Mouse (Mus musculus) heart, postnatal 10 days (tissue): ENCODE measurements around the gene Spata48. TPM values are rescaled to one million over a fixed set of nuclear protein-coding genes. Genes with fewer than 3 reads are reported as not detected.
A peak's percentile ranks its signal among the peaks of the same experiment; 100 is the strongest.

Experiments
- DNase-seq, 2 experiments: peaks; one replicate each; pipeline ENCODE4 v3.0.0; 2021
- intact Hi-C: fragments of 180-260 bp; cut with DNase I; formaldehyde crosslinking; loops from one replicate; pipeline ENCODE4 v1.15.1; 2025
- total RNA-seq, 2 experiments: library from RNA; stranded (reverse); gene quantifications; 2 replicates each; pipeline ENCODE4 v1.2.3; 2021

Spata48 gene
- total RNA-seq, 2 experiments from 2014 or later = 1.6 to 1.8 TPM

DNA sequence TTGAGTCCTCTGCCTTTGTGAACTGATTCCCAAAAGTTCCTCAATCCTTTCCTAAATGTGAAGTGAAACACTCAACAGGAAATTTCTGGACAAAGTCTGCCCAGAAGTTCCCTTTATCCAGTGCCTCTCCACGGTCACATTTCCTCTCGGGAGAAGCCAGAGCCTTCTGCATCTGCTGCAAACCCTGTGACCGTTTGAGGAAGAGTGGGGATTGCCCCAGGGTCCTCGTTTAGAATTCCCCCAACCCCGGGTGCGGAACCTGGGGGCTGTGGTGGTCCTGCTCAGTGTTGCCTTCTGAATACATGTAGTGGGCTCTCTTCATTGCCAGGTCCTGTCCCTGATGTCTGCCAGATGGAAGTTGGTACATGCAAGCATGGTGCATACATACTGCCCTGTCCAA is 67.3 kb downstream of the Spata48 start:
- DNase-seq = no peak
- intact Hi-C loops = no loop called here

DNA sequence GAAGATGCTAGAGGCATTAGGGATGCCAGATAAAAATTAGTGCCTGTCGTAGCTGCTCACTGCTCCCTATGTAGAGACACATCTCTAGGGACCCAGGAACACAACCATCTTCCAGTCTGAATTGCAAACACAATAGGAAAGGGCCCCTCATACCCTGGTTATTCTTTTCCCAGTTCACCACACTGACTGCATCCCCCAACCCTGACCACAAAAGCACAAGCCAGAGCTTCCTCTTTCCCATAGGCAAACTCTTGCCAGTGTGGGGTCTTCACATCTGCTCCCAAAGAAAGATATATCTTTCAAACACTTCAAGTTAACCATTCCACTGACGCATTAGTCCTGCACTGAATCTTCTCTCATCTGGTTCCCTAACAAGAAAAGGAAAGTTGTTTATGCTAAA is 68.2 kb downstream of the Spata48 start:
- no peak for DNase-seq
- intact Hi-C loops = no loop called here

DNA sequence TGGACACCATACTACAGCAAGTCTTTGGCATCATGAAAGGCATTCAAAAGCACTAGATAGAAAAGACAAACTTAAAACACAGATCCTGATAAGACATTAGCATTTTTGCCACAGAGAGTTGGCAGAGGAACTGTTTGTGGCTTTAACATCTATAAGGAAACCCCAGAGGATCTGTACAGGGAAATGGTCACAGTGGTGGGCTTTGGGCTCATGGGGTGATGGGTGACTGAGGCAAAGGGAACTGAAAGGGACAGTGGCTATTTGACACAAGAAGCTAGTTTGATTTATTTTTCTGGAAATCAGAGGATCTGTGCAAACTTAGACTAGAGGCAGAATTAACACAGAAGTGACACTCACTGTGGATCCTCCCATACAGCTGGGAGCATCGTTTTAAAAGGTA is 74.4 kb downstream of the Spata48 start:
- intact Hi-C loops = no loop called here

DNA sequence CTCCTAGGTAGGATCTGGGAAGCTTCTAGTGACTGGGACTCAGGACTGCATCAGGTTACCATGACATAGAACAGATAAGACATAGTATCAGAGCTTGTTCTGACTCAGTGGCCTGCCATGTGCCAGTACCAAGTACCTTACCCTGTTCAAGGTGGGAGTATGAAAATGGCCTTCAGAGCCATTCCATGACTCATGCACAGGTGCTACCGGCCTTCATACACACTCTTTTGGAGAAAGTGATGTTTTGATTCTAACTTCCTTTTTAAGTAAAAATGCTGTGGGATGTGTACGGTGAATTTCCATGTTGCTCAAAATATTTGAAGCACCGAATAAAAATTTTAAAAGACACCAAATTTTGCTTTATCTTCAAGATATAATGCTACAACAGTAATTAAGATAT is 84.1 kb downstream of the Spata48 start:
- intact Hi-C loops = no loop called here
- DNase-seq = no peak

More for the DNA sequence above, 74.4 kb downstream of the Spata48 start:
- no peak for DNase-seq

DNA sequence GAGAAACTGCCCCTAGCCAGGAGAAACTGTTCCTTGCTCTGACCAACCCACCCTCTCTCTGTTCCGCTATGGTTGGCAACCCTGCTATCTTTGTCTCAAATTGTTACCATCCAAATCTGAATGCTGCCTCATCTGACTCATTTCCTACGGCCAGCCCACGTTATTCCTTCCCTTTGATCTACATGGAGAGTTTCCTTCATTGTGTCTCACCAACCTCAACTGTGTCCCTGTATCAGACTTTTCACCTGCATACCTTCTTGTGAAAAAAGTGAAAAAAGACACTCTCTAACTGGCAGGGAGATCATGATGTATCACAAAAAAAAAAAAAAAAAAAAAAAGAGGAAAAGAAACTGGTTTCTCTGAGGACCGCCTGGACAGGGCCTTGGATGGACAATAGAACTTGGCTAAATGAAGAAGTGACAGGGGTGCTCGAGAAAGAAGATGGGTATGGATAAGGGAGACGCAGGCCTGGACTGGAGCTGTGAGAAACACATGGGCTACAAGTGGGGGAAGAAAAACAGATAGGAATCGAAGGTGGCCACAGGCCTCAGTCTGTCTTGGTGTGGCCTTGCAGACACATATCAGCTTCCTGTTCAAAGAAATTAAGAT is 85.1 kb downstream of the Spata48 start:
- intact Hi-C loops = no loop called here

DNA sequence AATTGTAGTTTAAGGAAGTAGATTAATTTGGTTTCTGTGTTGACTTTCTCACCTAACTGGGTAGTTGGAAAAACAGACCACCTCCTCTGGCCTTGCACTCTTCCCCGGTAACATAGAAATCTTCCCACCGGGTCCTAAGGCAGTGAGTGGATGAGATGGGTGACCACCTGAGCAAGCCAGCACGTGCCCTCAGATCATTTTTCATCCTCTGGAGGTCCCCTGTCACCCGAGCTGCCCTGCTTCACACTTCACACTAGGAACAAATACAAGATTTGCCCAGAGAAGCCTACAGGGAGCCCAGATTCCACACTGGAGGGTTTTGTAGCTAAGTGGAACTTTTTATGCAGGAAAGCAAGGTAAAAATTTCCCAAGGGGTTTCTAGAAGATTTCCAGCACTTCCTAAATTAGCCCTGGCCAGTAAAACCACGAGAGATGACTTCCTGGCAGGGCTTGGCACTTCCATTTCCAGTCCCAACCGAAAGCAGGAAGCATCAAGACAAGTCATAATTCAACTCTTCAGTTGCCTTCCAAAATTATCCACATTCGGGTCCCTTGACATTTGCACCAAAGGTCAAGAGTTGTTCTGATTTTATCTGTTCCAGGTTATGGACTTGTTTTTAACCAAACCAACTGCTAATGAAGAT is 85.8 kb downstream of the Spata48 start:
- intact Hi-C loops = no loop called here
- no peak for DNase-seq

More for the DNA sequence above, 85.1 kb downstream of the Spata48 start:
- DNase-seq = no peak

DNA sequence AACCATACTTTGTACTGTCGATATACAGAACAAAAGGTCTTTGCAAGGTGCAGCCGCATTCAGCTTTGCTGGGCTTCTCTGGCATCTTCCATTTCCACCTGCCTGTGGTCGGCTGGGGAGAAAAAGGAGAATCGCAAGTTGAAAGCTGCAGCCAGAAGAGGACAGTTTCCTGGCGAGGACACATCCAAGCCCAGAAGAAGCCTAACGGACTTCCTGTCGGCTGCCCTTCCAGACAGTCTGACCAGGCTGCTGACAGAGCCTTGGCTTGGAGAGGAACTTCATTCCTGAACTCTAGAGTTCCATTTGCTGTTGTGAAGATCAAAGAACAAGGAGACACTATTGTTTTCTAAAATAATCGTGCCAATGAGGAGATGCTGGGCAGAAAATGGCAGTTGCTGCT is 93.7 kb downstream of the Spata48 start:
- intact Hi-C loops = loop anchor here (10.0 kb wide), 1 partner anchor 419 kb away; no protein-coding TSS in a partner anchor
- DNase-seq = no peak

DNA sequence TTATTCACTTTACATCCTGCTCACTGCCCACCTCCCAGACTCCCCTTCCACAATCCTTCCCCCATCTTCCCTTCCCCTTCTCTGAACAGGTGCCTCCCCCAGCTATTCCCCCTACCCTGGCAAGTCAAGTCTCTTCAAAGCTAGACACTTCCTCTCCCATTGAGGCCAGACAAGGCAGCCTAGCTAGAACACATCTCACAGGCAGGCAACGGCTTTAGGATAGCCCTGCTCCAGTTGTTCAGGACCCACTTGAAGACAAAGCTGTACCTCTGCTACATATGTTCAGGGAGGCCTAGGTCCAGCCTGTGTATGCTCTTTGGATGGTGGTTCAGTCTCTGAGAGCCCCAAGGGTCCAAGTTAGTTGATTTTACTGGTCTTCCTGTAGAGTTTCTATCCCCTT is 94.3 kb downstream of the Spata48 start:
- no peak for DNase-seq
- intact Hi-C loops = loop anchor here (10.0 kb wide), 1 partner anchor 419 kb away; no protein-coding TSS in a partner anchor

DNA sequence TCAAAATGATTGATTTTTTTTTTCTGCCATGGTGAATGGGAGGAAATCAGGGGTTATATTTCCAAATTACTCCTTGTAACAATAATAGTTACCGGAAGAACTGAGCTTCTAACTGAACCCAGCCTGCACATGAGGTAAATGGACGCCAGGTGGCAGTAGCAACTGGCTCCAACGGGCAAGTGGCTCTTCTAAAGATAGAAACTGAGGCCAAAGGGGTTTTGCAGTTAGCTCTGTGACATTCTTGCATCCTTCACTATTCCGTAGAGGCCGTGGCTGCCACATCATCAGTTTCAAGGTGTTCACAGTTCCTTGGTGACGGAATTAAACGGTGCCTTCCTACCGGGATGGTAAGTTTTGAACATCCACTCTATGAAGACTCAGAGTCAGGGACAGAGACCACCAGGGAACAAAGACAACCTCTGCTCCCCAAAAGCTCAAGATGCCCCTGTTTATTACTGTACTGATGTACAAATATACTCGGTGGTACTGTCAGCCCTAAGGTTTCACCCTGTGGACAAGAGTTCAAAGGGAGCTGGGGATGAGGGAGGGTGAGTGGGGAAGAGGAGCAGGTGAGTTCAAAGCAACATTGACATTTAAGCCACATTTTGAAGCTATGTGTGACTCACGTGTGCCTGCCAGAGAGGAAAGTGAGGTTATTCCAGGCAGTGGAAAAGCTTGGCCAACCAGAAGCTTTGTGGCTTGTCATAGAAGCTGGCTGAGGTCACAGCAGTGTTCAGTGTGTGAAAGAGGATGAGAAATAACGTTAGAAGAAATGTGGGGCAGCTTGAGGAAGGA is 95.5 kb downstream of the Spata48 start:
- intact Hi-C loops = loop anchor here (1.0 to 10.0 kb wide), 3 partner anchors 185 to 417 kb away; no protein-coding TSS in a partner anchor
- peak; percentile 59 to 70 for DNase-seq

DNA sequence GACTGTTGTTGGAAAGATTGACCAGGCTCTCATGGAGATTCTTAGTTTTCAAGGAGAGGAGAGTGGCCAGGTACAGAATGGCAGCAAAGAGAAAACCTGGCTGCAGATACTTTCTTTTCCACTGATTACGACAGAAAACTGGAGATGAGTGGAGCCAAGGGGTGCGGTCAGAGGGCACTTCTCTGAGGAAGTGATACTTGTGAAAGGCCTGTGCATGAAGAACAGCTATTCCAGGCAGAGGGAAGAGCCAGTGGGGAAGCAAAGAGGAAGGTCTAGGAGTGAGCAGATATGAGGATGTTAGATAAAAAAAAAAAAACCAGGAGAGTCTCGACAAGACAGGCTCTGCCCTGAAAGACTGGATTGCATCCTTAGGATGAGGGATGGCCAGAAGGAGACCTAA is 96.8 kb downstream of the Spata48 start:
- intact Hi-C loops = loop anchor here (10.0 kb wide), 1 partner anchor 416 kb away; no protein-coding TSS in a partner anchor

DNA sequence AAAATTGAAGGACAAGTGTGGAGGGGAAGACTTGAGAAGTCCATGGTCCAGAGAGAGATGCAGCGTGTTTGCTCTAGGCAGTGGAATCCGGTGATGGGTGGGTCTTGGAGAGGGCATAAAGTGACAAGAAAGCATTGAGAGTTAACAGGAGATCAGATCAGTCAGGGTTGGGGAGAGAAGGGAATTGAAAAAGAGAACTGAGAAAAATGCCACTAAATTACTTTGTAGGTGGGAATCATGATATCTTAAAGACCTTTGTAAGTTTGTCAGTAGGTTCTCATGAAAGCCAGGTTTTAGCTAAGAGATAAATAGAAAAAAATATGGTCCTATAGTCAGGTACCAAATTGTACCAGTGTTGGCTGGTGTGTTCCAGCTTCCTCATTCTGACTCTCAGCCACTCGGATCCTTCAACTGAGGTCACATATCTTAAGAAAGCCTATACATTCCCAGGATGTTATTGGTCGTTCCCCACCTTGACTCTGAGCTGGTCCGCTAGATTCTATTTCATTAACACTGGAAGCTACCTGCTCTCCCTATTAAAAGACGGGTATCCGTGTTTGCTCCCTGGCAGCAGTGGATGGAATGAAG is 97.3 kb downstream of the Spata48 start:
- intact Hi-C loops = loop anchor here (10.0 kb wide), 1 partner anchor 416 kb away; no protein-coding TSS in a partner anchor

More for the DNA sequence above, 96.8 kb downstream of the Spata48 start:
- DNase-seq = no peak

DNA sequence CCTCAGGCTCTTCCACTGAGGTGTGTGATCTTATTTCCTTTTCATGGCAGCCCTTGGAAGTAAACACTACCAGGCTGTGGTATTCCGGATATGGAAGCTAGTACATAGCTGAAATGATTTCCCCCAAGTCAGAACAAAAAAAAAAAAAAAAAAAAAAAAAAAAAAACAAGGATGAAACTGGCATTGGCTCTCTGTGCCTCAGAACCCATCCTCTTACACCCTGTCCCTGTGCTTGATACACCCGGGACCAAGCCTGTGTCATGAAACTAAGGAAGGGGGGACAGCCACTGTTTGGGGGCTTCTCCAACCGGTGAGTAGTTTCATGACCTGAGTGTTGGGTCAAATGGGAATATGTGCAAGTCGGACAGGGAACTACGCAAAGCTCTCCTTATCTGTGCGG is 99.2 kb downstream of the Spata48 start:
- intact Hi-C loops = no loop called here
- no peak for DNase-seq

More for the DNA sequence above, 97.3 kb downstream of the Spata48 start:
- no peak for DNase-seq

DNA sequence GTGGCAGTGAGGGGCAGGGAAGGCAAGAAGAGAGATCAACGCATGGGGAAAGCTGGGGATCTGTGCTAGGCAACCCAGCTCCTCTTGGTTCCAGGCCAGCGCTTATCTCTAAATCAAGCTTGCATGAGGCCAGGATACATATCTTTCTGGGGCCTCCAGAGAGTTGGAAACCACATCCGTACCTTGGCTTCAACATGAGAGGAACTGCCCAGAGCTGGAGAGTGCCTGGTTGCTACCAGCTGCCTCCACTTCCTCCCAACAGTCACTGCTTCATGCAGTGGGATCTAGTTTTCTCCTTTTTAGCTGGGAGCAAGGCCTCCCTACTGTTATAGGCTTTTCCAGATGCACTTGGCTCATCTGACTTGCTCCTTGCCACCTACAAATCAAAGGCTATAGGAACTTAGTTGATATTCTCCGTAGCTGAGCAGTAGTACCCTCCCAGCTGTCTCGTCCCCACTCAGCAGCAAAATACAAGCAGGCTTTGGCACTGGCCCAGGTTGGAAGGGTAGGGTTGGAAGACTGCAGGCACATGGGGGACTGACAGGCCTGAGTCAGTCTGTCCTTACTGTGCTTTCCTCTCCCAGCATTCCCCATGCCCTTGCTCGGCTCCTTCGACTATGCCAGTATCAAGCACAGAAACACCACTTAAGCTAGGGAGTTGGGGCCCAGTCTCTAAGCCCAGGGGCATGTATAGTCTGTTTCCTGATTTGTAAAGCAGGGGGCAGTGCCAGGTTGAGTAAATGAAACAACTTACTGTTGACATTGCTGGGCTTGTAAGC is 102.6 kb downstream of the Spata48 start:
- intact Hi-C loops = no loop called here
- DNase-seq = peak in 1 of 2 experiments; percentile 26

Other genes starting within 250 kb of the Spata48 start
- gene Zpbp, start 314 bp downstream of the Spata48 start, total RNA-seq = under 1 TPM; 0.37 to 0.48 TPM
- not detected for gene 4930512M02Rik, start 165.7 kb downstream of the Spata48 start, total RNA-seq
- gene Ikzf1, start 222.9 kb downstream of the Spata48 start, total RNA-seq = 1 to 10 TPM; 3.1 to 3.3 TPM